Mouse (Mus musculus) erythroblast, embryonic 14.5 days (primary cell): ENCODE measurements around the gene Il17rb.

Experiments
- GATA1 ChIP-seq: IDR thresholded peaks from 2 replicates; pipeline ENCODE4 v1.6.1; 2012; ENCODE audit warnings: low read length, inconsistent platforms, mixed read lengths
- TAL1 ChIP-seq: IDR thresholded peaks from 3 replicates; pipeline ENCODE4 v1.6.1; 2012; ENCODE audit warnings: low read length, inconsistent platforms, mixed read lengths

DNA sequence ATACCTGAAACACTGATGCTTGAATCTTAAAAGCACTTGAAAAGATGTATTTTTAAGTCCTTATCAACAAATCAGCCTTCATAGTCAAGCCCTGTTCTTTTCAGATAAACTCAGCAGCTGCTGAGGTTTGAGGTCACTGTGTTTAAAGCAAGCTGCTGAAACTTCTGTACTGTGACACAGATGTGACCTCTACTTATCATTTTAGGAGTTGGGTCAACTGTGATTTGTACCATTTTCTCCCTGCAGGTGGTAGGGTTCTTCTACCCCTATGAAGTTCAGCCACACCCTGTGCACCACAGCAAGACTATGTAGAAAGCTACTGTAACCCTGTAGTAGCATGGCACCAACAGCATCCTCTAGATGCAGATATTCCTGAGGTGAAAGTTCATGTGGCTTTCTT, 11.4 kb downstream of the Il17rb start:
- TF ChIP-seq GATA1 (no peak), TAL1 (no peak)
